Mouse (Mus musculus): ENCODE measurements around the gene Arpp21.

DNA sequence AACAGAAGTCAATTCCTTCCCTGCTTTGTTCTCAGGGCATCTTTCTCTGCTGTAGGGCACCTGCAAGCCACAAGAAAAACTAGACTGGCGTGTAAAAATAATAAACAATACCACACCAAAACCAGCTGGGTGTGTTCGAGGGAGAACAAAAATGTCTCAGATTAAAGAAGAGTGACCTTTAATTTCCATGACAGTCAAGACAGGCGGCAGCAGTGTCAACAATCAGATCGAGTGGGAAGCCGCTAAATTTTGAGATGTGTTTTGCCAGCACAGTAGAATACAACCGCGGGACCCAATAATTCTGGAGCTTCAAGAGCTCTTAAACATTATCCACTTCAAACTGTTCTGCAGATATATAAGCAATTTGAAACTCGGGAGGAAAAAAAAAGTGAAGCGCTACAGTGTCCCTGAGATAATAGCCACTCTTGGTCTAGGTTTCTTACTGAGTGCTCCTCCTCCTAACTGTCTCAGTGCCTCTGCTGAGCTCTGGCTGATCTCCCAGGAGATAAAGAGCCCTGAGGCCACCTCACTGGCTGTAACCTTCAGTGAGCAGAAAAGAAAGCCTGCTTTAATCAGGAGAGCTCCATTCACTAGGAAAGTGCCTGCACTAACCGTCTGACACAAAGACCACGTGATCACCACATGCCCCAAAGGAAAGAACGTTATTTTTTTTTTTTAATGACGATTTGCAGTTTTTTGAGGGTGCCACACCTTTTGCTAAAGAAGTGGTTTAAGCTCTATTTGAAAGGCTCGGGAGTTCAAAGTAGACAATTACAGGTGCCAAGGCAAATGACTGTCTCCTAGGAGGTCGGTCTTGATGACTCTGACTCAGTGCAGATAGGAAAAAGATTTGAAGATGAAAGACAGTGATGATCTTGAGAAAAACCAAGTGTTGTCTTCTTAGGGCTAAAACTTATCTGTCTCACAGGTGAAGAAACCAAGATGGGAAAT, 61.1 kb downstream of the Arpp21 start:
- TF ChIP-seq POLR2A (IDR thresholded peaks at IDR 0.05; ENCODE audit: insufficient read length, low read depth) (no peak), E2F4 (IDR thresholded peaks at IDR 0.05; ENCODE audit: insufficient read depth) (no peak), MAX (IDR thresholded peaks at IDR 0.05; ENCODE audit: low read depth) (no peak), CEBPB (IDR thresholded peaks at IDR 0.05; ENCODE audit: insufficient read depth, poor library complexity, severe bottlenecking) (no peak), TCF12 (IDR thresholded peaks at IDR 0.05; ENCODE audit: insufficient read depth, poor library complexity, severe bottlenecking) (no peak), MYOD1 (IDR thresholded peaks at IDR 0.05; ENCODE audit: control insufficient read depth in 1 of 3, insufficient read length in 2 of 3, low read depth in 2 of 3) (no peak), TCF3 (IDR thresholded peaks at IDR 0.05; ENCODE audit: insufficient read length, low read depth) (no peak), REST (IDR thresholded peaks at IDR 0.05; ENCODE audit: insufficient read depth, insufficient read length) (no peak), POLR2AphosphoS2 (IDR thresholded peaks at IDR 0.05; ENCODE audit: insufficient read length, low read depth) (no peak), USF1 (IDR thresholded peaks at IDR 0.05; ENCODE audit: low read depth) (peak; percentile 50), MYOG (IDR thresholded peaks at IDR 0.05; ENCODE audit: control insufficient read depth in 1 of 3, insufficient read depth in 1 of 3, insufficient read length in 2 of 3, low read depth in 2 of 3) (no peak)
